Mouse (Mus musculus): ENCODE data around the gene Vps8. TPM values are rescaled to one million over a fixed set of nuclear protein-coding genes. Genes with fewer than 3 reads are reported as not detected.

Gene Vps8
- polyA plus RNA-seq, 1 experiment from 2014 or later, result 25.5 TPM

DNA sequence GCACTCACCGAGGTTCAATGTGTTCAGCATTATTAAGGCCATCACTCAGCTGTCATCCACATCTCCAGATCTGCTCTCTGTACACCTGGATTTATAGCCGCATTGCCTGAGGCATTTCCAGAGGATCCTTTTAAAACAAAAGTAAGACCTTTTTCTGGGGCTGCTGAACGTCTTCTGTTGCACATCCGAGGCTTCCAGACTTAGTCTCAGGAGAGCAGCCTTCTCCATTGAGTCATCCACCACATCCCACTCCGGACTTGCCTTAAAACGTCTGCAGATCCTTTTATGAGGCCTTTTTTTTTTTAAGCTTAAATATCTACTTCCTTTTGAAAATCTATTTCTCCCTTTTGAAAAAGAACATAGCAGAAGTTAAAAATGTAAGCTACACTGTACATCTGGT lies 172.6 kb downstream of the Vps8 start:
- H3K36me3 ChIP-seq (ENCODE audit: control insufficient read depth, insufficient read depth, low read length), result no peaks in the 10 kb centered on the region
- H3K27me3 ChIP-seq (ENCODE audit: control insufficient read depth, insufficient read depth, low read length), result no peaks in the 10 kb centered on the region
- H3K9ac ChIP-seq (ENCODE audit: low read length), result no peak overlapping the region
- DNase-seq (ENCODE audit: low spot score) (no peak), ATAC-seq (replicated peaks; ENCODE audit: low FRiP score) (no peak)
- WGBS, result 81% methylated on average over 6 of the region's 6 CpGs
- H3K27ac ChIP-seq (ENCODE audit: low read depth, low read length), result no peak overlapping the region
- H3K9me3 ChIP-seq (ENCODE audit: control insufficient read depth, low read length), result no peaks in the 10 kb centered on the region
- no peaks in the 10 kb centered on the region for H3K4me1 ChIP-seq (replicated peaks; ENCODE audit: control insufficient read depth, insufficient read depth, low read length)
- no peak overlapping the region for H3K4me2 ChIP-seq (ENCODE audit: low read depth, low read length, severe bottlenecking)
- no peak overlapping the region for H3K4me3 ChIP-seq (ENCODE audit: low read depth, low read length)

DNA sequence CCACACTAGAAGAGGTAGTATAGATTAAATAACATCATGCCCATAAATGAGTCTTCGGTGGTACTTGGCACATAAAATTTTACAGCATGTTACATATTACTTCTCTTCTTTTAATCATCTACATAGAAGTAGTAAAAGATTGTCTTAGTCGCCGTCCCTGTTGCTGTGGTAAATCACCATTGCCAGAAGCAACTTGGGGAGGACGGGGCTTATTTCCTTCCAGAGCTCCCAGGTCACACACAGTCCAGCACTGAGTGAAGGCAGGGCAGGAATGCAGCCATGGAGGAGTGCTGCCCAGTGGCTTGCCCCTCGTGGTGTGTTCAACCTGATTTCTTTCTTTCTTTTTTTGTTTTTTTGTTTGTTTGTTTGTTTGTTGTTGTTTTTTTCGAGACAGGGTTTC lies 181.4 kb downstream of the Vps8 start:
- ATAC-seq (replicated peaks; ENCODE audit: low FRiP score) (no peak), DNase-seq (ENCODE audit: low spot score) (no peak)
- no peak overlapping the region for H3K9ac ChIP-seq (ENCODE audit: low read length)
- no peaks in the 10 kb centered on the region for H3K27me3 ChIP-seq (ENCODE audit: control insufficient read depth, insufficient read depth, low read length)
- no peaks in the 10 kb centered on the region for H3K4me1 ChIP-seq (replicated peaks; ENCODE audit: control insufficient read depth, insufficient read depth, low read length)
- no peak overlapping the region for H3K4me3 ChIP-seq (ENCODE audit: low read depth, low read length)
- no peak overlapping the region for H3K27ac ChIP-seq (ENCODE audit: low read depth, low read length)
- 83% methylated on average over 6 of the region's 6 CpGs for WGBS
- no peaks in the 10 kb centered on the region for H3K36me3 ChIP-seq (ENCODE audit: control insufficient read depth, insufficient read depth, low read length)
- no peaks in the 10 kb centered on the region for H3K9me3 ChIP-seq (ENCODE audit: control insufficient read depth, low read length)
- no peak overlapping the region for H3K4me2 ChIP-seq (ENCODE audit: low read depth, low read length, severe bottlenecking)

DNA sequence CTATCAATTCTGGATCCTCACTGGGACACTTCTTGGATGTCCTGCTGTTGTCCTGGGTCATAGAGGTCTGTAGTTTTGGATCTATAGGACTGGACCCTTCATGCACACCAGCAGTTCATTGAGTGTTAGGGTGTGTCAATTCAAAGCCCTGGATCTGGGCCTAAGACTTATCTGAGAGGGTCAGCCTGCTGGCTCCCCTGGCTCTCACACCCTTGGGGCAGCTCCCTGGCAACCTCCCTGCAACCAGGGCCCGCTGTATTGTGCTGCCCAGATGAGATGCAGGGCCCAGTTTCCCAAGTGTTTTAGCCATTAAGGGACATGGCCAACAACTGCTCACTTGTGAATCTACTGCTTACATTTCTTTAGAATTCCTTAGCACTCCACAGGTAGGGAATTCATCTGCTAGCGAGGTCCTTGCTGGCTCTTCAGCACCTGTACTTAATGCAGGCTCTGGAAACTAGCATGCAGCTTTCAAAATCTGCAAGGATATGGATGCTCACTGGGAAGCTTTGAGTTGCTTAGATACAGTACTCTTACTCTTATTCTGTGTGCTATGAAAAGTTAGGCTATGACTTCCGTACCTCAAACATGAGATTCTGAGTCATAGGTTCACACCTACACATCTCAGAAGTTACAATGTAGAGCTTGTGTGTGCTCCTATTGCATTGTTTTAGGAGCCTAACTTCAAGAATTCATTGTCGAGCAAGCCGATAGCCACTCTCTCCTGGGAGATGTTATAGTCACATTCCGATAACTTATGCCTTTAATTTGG lies 183.5 kb downstream of the Vps8 start:
- H3K9ac ChIP-seq (ENCODE audit: low read length), result no peak overlapping the region
- H3K27ac ChIP-seq (ENCODE audit: low read depth, low read length), result no peak overlapping the region
- H3K9me3 ChIP-seq (ENCODE audit: control insufficient read depth, low read length), result no peaks in the 10 kb centered on the region
- H3K27me3 ChIP-seq (ENCODE audit: control insufficient read depth, insufficient read depth, low read length), result no peaks in the 10 kb centered on the region
- H3K4me1 ChIP-seq (replicated peaks; ENCODE audit: control insufficient read depth, insufficient read depth, low read length), result no peaks in the 10 kb centered on the region
- H3K36me3 ChIP-seq (ENCODE audit: control insufficient read depth, insufficient read depth, low read length), result no peaks in the 10 kb centered on the region
- H3K4me3 ChIP-seq (ENCODE audit: low read depth, low read length), result no peak overlapping the region
- WGBS, result 89% methylated on average over 6 of the region's 6 CpGs
- DNase-seq (ENCODE audit: low spot score) (no peak), ATAC-seq (replicated peaks; ENCODE audit: low FRiP score) (no peak)
- no peak overlapping the region for H3K4me2 ChIP-seq (ENCODE audit: low read depth, low read length, severe bottlenecking)

DNA sequence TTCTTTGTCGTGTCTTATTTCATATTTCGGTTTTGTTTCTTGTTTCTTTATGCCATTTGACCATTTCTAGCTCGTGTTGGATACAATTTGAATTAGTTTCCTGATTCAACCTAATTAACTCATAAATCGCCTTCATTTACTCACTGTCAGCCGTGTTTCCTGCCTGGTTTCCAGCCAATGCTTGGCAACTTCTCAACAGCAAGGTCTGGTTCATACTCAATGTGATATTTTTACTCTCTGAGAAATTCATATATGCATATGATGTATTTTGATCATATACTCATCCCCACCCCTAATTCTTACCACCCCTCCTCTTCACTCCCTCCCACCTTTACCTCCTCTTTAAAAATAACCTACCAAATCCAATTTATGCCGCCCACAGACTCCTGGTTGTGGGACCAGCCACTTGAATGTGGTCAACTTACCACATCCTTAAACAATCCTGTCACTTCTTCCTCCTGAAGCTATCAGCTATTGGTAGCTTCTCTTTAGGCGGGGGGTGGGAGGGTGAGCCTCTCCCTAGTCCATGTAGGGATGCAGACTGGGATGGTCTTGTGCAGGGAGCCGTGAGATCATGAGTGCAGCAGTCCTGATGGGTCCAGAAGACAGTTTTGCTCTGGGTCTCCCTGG lies 184.2 kb downstream of the Vps8 start:
- DNase-seq (ENCODE audit: low spot score) (no peak), ATAC-seq (replicated peaks; ENCODE audit: low FRiP score) (no peak)
- 90% methylated on average over 8 of the region's 8 CpGs for WGBS
- Histone ChIP-seq H3K27ac (ENCODE audit: low read depth, low read length) (no peak overlapping the region), H3K4me1 (replicated peaks; ENCODE audit: control insufficient read depth, insufficient read depth, low read length) (no peaks in the 10 kb centered on the region), H3K27me3 (ENCODE audit: control insufficient read depth, insufficient read depth, low read length) (no peaks in the 10 kb centered on the region), H3K4me2 (ENCODE audit: low read depth, low read length, severe bottlenecking) (no peak overlapping the region), H3K9ac (ENCODE audit: low read length) (no peak overlapping the region), H3K9me3 (ENCODE audit: control insufficient read depth, low read length) (no peaks in the 10 kb centered on the region), H3K36me3 (ENCODE audit: control insufficient read depth, insufficient read depth, low read length) (no peaks in the 10 kb centered on the region), H3K4me3 (ENCODE audit: low read depth, low read length) (no peak overlapping the region)

DNA sequence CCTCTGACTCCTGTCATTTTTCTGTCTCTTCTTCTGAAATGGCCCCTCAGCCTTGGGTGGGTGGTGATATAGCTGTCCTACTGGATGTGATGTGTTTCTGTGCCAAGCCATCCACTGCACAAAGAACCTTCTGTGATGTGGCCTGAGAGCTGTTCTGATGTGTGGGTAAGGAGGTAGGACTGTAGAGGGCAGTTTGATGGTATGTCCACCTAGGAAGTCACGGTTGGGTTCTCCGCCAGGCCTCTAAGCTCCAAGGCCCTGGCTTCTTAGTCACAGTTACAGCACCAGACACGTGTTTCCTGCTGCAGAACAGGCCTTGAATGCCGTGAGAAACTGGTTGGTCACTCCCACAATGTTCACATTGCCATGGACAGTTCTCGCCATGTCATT lies 184.7 kb downstream of the Vps8 start:
- WGBS, result 83% methylated on average over 5 of the region's 5 CpGs
- no peaks in the 10 kb centered on the region for H3K27me3 ChIP-seq (ENCODE audit: control insufficient read depth, insufficient read depth, low read length)
- H3K9ac ChIP-seq (ENCODE audit: low read length), result no peak overlapping the region
- ATAC-seq (replicated peaks; ENCODE audit: low FRiP score) (no peak), DNase-seq (ENCODE audit: low spot score) (no peak)
- H3K4me1 ChIP-seq (replicated peaks; ENCODE audit: control insufficient read depth, insufficient read depth, low read length), result no peaks in the 10 kb centered on the region
- no peak overlapping the region for H3K4me3 ChIP-seq (ENCODE audit: low read depth, low read length)
- no peak overlapping the region for H3K27ac ChIP-seq (ENCODE audit: low read depth, low read length)
- no peaks in the 10 kb centered on the region for H3K36me3 ChIP-seq (ENCODE audit: control insufficient read depth, insufficient read depth, low read length)
- H3K9me3 ChIP-seq (ENCODE audit: control insufficient read depth, low read length), result no peaks in the 10 kb centered on the region
- H3K4me2 ChIP-seq (ENCODE audit: low read depth, low read length, severe bottlenecking), result no peak overlapping the region

DNA sequence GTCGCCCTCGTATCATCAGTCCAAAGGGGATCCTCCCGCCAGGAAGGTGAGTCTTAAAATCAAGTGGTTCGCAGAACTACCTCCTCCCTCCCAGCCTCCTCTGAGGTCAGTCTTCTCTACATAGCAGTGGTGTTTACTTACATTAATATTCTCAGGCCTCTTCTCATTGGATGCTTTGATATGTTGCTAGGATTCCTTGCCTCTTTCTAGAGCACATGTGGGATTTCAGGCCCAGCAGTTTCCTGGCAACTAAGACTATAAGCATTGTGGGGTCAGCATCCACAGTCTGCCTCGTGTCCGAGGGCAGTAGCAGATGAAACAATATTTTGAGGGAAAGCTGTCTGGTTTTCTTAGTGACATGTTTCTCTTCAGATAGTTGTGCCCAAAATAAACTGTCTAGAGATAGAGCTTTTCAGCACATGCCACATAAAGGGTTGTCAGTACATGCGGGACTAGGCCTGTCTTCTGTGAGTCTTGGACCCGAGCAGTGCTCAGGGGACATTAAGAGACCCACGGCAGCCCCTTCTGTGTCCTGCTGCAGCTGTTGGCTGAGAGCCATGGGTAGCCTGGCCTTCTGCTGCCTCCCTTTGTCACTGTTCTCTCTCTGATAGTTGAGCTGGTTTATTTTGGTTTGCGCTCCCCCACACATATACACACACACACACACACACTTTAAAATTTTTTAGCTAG lies 185.4 kb downstream of the Vps8 start:
- Histone ChIP-seq H3K36me3 (ENCODE audit: control insufficient read depth, insufficient read depth, low read length) (no peaks in the 10 kb centered on the region), H3K4me2 (ENCODE audit: low read depth, low read length, severe bottlenecking) (no peak overlapping the region), H3K9ac (ENCODE audit: low read length) (no peak overlapping the region), H3K4me3 (ENCODE audit: low read depth, low read length) (no peak overlapping the region), H3K4me1 (replicated peaks; ENCODE audit: control insufficient read depth, insufficient read depth, low read length) (no peaks in the 10 kb centered on the region), H3K9me3 (ENCODE audit: control insufficient read depth, low read length) (no peaks in the 10 kb centered on the region; the same call in 1 of the 2 replicates), H3K27ac (ENCODE audit: low read depth, low read length) (no peak overlapping the region), H3K27me3 (ENCODE audit: control insufficient read depth, insufficient read depth, low read length) (no peaks in the 10 kb centered on the region)
- no peak for DNase-seq (ENCODE audit: low spot score)
- no peak for ATAC-seq (replicated peaks; ENCODE audit: low FRiP score)
- 90% methylated on average over 10 of the region's 10 CpGs for WGBS

DNA sequence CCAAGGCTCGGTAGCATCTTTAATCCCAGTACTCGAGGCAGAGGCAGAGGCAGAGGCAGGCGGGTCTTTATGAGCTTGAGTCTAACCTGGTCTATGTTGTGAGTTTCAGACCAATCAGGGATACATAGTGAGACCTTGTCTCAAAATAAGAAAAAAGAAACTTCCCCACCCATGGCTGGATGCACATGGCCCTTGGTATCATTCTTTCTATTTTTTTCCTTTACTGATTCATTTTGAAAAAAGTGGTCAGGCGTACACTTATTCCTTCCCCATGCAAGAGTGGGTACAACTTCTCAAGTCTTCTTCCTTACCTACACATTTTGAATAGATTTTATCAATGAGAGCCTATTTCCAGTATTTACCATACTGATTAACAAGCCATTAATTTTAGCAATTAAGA lies 187.6 kb downstream of the Vps8 start:
- H3K36me3 ChIP-seq (ENCODE audit: control insufficient read depth, insufficient read depth, low read length), result no peaks in the 10 kb centered on the region
- H3K27ac ChIP-seq (ENCODE audit: low read depth, low read length), result no peak overlapping the region
- no peak overlapping the region for H3K4me2 ChIP-seq (ENCODE audit: low read depth, low read length, severe bottlenecking)
- no peaks in the 10 kb centered on the region for H3K4me1 ChIP-seq (replicated peaks; ENCODE audit: control insufficient read depth, insufficient read depth, low read length)
- WGBS, result 92% methylated on average over 4 of the region's 4 CpGs
- no peak overlapping the region for H3K4me3 ChIP-seq (ENCODE audit: low read depth, low read length)
- ATAC-seq (replicated peaks; ENCODE audit: low FRiP score) (no peak), DNase-seq (ENCODE audit: low spot score) (no peak)
- H3K9me3 ChIP-seq (ENCODE audit: control insufficient read depth, low read length), result no peaks in the 10 kb centered on the region; the same call in 1 of the 2 replicates
- H3K27me3 ChIP-seq (ENCODE audit: control insufficient read depth, insufficient read depth, low read length), result no peaks in the 10 kb centered on the region
- no peak overlapping the region for H3K9ac ChIP-seq (ENCODE audit: low read length)

DNA sequence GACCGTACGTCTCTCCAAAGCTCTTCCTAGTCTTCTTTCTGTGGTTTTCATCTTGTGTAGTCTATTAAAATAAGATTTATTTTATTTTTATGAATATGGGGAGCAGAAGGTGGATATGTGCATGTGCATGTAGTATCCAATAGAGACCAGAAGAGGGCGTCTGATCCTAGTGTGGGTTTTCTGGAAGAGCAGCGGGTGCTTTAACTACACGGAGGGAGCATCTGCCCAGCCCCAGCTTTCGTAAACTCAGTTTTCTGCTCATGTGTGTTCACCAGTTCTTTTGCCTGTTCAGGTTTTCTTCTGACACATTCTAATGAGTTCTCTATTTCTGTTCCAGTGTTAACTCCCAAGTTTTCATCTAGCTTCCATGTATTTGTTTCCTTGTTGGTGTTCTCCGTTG lies 192.9 kb downstream of the Vps8 start:
- ATAC-seq (replicated peaks; ENCODE audit: low FRiP score), result no peak
- 57% methylated on average over 7 of the region's 7 CpGs for WGBS
- Histone ChIP-seq H3K27ac (ENCODE audit: low read depth, low read length) (no peak overlapping the region), H3K9me3 (ENCODE audit: control insufficient read depth, low read length) (no peaks in the 10 kb centered on the region; the same call in 1 of the 2 replicates), H3K4me3 (ENCODE audit: low read depth, low read length) (no peak overlapping the region), H3K4me1 (replicated peaks; ENCODE audit: control insufficient read depth, insufficient read depth, low read length) (no peaks in the 10 kb centered on the region), H3K36me3 (ENCODE audit: control insufficient read depth, insufficient read depth, low read length) (no peaks in the 10 kb centered on the region), H3K27me3 (ENCODE audit: control insufficient read depth, insufficient read depth, low read length) (no peaks in the 10 kb centered on the region), H3K4me2 (ENCODE audit: low read depth, low read length, severe bottlenecking) (no peak overlapping the region), H3K9ac (ENCODE audit: low read length) (no peak overlapping the region)
- no peak for DNase-seq (ENCODE audit: low spot score)

All from forebrain, embryonic 11.5 days (tissue).